Mouse (Mus musculus) limb, embryonic 12.5 days (tissue): ENCODE data around the gene Shroom1. TPM values are rescaled to one million over a fixed set of nuclear protein-coding genes. Genes with fewer than 3 reads are reported as not detected.
A peak's percentile ranks its signal among the peaks of the same experiment; 100 is the strongest.
"Not testable (repeated sequence)": the region's sequence is repeated elsewhere in the genome, so short reads cannot be mapped to it uniquely, and the experiment has no call there.

ENCODE experiments used
- ATAC-seq: fragments of 200-750 bp; cut with Nextera tagmentation; 2 replicates; pipeline ENCODE4 v1.8.0; 2017; ENCODE audit warnings: low read depth, moderate TSS enrichment; ENCODE audit not compliant: insufficient number of reproducible peaks, insufficient read depth, low FRiP score, low TSS enrichment
- H3K27ac ChIP-seq: fragments of 300-500 bp; sonication (generic); 2 replicates; pipeline ENCODE4 v1.5.1; 2016; ENCODE audit warnings: mild to moderate bottlenecking, moderate library complexity
- H3K27me3 ChIP-seq: fragments of 300-500 bp; sonication (generic); 2 replicates; pipeline ENCODE4 v1.6.1; 2016; ENCODE audit warnings: mild to moderate bottlenecking, moderate library complexity
- H3K36me3 ChIP-seq: fragments of 300-500 bp; sonication (generic); 2 replicates; pipeline ENCODE4 v1.6.1; 2016; ENCODE audit warnings: mild to moderate bottlenecking, moderate library complexity
- H3K4me1 ChIP-seq: fragments of 300-500 bp; sonication (generic); replicated peaks from 2 replicates; pipeline ENCODE4 v1.6.1; 2016
- H3K4me2 ChIP-seq: fragments of 300-500 bp; sonication (generic); 2 replicates; pipeline ENCODE4 v1.6.1; 2016; ENCODE audit warnings: mild to moderate bottlenecking, moderate library complexity
- H3K4me3 ChIP-seq: fragments of 300-500 bp; sonication (generic); replicated peaks from 2 replicates; pipeline ENCODE4 v1.5.1; 2016; ENCODE audit warnings: mild to moderate bottlenecking
- H3K9ac ChIP-seq: fragments of 300-500 bp; sonication (generic); replicated peaks from 2 replicates; pipeline ENCODE4 v1.6.1; 2016; ENCODE audit warnings: mild to moderate bottlenecking, moderate library complexity
- H3K9me3 ChIP-seq: fragments of 300-500 bp; sonication (generic); 2 replicates; pipeline ENCODE4 v1.6.1; 2016; ENCODE audit warnings: mild to moderate bottlenecking, moderate library complexity
- WGBS: fragments of 180-500 bp; shearing (Covaris S2); methylation state at CpG from one replicate; pipeline ENCODE4 v1.1.7; 2016; 5-methylcytosine and 5-hydroxymethylcytosine counted together
- polyA plus RNA-seq: library from polyadenylated mRNA; unstranded; fragments of >200 nt; fragmentation: Nextera tagmentation; extraction: Ambion mirVana; gene quantifications from 2 replicates; pipeline ENCODE4 v1.2.1, GENCODE M21; 2016

Gene Shroom1
- 6.3 and 6.8 TPM in 2 replicates for polyA plus RNA-seq

DNA sequence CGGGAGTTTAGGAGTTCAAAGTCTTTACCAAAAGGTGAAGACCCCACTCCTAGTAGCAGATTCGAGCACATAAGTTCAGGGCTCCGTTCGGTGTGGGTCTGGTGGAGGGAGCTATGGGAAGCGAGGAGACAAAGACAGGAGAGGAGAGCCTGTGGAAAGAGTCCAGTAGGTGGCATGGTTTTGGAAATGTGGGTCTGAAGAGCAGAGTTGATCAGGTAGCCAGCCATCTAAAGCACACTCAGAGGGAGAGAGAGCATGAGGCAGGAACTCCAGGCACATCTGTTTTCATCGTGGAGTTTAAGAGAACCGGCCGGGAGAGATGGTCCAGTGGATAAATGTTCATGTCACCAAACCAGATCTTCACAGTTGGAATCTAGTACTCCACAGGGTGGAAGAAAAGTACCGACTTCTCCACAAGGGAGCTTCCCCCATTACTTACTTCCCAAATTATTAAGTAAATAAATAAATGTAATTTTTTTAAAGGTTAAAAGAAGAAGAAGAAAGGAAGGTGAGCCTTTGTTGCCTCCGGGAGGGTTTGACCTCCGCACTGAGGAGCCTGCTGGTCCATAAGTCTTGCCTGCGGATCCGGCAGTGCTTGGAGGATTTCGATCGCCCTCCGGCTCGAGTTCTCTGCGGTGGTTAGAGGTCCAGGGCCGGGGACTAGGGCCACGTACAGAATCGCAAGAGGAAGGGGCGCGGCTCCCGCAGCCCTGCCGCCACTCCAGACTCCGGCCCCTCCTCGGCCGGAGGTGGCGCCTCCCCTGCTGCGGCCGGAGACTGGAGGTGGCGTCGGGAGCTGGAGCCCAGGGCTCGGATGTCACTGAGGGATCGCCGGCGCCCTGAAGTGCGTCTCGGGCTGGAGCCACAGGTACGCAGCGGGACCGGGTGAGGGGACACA lies at the start of gene Shroom1, which contains the start of gene Gm10447:
TSS of gene Shroom1 (plus strand) at position 732 of the 898 bp plus-strand sequence.
TSS of gene Gm10447 (minus strand) at position 637 of the 898 bp plus-strand sequence.
- H3K9me3 ChIP-seq = no peaks in the 10 kb centered on the region
- H3K4me2 ChIP-seq = peak within 1 kb of the TSS; percentile 87
- peaks cover 26% of the 10 kb centered on the region for H3K27me3 ChIP-seq
- H3K4me1 ChIP-seq = no peaks in the 10 kb centered on the region
- H3K27ac ChIP-seq = peak within 1 kb of the TSS; percentile 45
- no peaks in the 10 kb centered on the region for H3K36me3 ChIP-seq
- H3K9ac ChIP-seq = peak within 1 kb of the TSS; percentile 71
- WGBS = 2% methylated on average over 42 of the region's 42 CpGs
- H3K4me3 ChIP-seq = peak within 1 kb of the TSS; percentile 56
- ATAC-seq = peak; percentile 86

DNA sequence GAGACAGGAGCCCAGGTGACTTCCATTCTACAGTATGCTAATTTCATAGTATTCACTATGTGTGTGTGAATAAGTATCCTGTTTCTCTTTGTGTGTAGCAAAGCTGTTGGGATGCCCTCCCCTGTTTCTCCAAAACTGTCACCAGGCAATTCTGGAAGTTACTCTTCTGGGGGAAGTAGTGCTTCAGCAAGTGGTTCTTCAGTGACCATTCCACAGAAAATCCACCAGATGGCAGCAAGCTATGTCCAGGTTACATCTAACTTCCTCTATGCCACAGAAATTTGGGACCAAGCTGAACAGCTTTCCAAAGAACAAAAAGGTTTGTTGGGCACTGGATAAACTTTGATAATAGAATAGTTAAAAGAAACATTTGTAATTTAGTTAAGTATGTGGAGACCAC lies 45.3 kb upstream of the Shroom1 start:
- Histone ChIP-seq H3K36me3 (peaks cover 94% of the 10 kb centered on the region), H3K27me3 (no peaks in the 10 kb centered on the region), H3K4me1 (no peaks in the 10 kb centered on the region), H3K27ac (no peak overlapping the region), H3K4me2 (no peak overlapping the region), H3K9ac (no peak overlapping the region), H3K4me3 (no peak overlapping the region), H3K9me3 (no peaks in the 10 kb centered on the region)
- ATAC-seq = no peak

DNA sequence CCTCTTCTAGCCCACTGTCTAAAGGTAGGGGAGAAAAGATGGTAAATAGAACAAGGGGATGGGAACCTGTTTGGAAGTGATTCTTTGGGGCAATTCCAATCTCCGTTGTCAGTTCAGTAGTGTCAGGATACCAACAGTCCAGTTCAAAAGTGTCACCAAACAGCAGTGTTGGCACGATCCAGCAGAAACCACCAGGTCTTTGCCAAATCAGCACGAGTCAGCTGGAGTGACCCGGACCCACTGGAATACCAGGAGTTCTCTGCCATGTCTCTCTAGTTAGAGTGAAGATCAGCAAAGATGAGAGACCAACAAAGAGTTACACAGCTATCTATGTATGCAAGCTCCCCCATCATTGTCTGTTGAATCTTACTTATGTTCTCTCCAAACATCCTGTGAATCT lies 43.1 kb upstream of the Shroom1 start:
- no peaks in the 10 kb centered on the region for H3K4me1 ChIP-seq
- no peak overlapping the region for H3K27ac ChIP-seq
- H3K4me3 ChIP-seq = no peak overlapping the region
- H3K9me3 ChIP-seq = no peaks in the 10 kb centered on the region
- no peaks in the 10 kb centered on the region for H3K27me3 ChIP-seq
- no peak for ATAC-seq
- WGBS = 96% methylated on average over 4 of the region's 4 CpGs
- H3K9ac ChIP-seq = no peak overlapping the region
- H3K4me2 ChIP-seq = no peak overlapping the region
- H3K36me3 ChIP-seq = peaks cover 93% of the 10 kb centered on the region

DNA sequence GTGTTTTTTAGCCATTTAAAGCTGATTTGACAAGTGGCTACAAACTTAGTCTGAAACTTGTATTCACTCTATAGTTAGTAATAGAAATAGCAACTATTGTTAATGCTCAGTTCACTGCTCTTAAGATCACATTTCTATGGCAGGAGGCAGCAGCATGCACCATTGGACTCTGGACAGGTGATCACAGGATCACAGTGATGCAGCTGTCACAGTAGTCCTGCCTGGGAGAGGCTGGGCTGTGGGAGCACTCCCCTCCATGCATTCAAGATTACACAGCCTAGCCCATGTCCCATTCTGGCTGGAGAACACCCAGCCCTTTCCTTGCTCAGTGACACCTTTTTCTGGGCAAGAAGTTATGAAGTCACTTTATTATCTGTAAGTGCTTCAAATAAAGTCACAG lies 39.0 kb upstream of the Shroom1 start:
- Histone ChIP-seq H3K9me3 (no peaks in the 10 kb centered on the region), H3K4me1 (no peaks in the 10 kb centered on the region), H3K4me2 (no peak overlapping the region), H3K9ac (no peak overlapping the region), H3K27ac (no peak overlapping the region), H3K36me3 (peaks cover 77% of the 10 kb centered on the region), H3K4me3 (no peak overlapping the region), H3K27me3 (no peaks in the 10 kb centered on the region)
- no peak for ATAC-seq

DNA sequence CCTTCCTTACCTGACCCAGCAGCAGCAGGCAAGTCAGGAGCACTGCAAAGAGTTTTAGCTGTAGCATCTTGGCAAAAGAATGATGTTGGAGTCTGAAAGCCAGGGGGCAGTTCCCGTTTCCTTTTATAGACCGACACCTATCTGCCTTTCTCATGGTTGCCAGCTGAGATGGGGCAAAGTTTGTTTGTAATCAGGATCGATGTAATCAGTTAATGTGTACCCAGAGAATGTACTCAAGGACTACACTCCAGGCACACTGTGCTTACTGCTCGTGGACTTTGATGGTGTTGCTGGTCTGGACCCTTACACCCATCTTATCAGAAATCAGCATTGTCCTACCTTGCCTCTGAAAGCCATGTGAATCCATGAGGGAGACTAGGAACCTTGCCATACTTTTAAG lies 34.0 kb upstream of the Shroom1 start, which contains the start of gene Leap2:
TSS of gene Leap2 (minus strand) at position 135 of the 400 bp plus-strand sequence.
- H3K36me3 ChIP-seq = peaks cover 38% of the 10 kb centered on the region
- no peaks in the 10 kb centered on the region for H3K9me3 ChIP-seq
- no peaks in the 10 kb centered on the region for H3K27me3 ChIP-seq
- no peak within 1 kb of the TSS for H3K9ac ChIP-seq
- ATAC-seq = no peak
- no peak within 1 kb of the TSS for H3K4me3 ChIP-seq
- WGBS = 86% methylated on average over 4 of the region's 4 CpGs
- no peak within 1 kb of the TSS for H3K4me2 ChIP-seq
- H3K4me1 ChIP-seq = no peaks in the 10 kb centered on the region
- H3K27ac ChIP-seq = no peak within 1 kb of the TSS

DNA sequence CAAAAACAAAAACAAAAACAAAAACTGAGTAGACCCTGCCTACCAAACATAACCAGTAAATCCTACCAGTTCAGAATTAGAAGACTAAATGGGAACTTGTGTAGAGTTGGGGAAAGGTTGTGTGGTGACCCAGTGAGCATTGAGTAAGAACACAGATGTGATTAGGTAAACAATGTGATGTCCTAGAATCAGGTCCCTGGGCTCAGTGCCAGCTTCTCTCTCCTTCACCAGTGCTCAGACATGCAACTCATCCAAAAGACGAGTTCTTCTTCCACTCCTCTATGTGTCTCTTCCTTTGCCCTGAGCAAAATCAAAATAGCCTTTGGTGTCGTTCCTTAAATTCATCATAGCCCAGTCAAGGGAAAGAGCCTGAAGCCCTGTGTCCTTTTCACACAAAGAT lies 32.2 kb upstream of the Shroom1 start:
- ATAC-seq = no peak
- no peak overlapping the region for H3K4me2 ChIP-seq
- no peak overlapping the region for H3K4me3 ChIP-seq
- H3K27ac ChIP-seq = no peak overlapping the region
- no peaks in the 10 kb centered on the region for H3K9me3 ChIP-seq
- WGBS = 79% methylated on average over 2 of the region's 2 CpGs
- no peaks in the 10 kb centered on the region for H3K27me3 ChIP-seq
- H3K9ac ChIP-seq = no peak overlapping the region
- H3K4me1 ChIP-seq = peaks cover 5% of the 10 kb centered on the region
- peaks cover 34% of the 10 kb centered on the region for H3K36me3 ChIP-seq

DNA sequence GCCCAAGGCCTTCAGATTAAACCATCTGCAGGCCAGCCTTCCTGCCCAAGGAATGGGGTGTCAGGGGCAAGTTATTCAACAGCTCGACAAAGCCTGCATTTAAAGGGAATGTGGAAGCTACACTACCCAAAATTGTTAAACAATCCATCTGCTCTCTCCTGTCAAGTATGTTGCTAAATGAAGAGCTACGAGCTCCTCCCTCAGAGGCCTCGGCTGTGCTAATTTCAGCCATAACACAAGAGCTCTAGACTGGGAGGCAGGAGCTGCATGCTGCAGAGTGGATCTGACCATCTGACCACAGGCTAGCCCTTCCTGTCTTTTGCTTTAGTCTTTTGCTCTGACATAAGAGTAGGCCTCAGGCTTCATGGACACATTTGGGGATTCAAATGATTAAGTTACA lies 31.8 kb upstream of the Shroom1 start:
- WGBS = 61% methylated on average over 3 of the region's 3 CpGs
- Histone ChIP-seq H3K9me3 (no peaks in the 10 kb centered on the region), H3K27ac (no peak overlapping the region), H3K4me1 (peaks cover 8% of the 10 kb centered on the region), H3K36me3 (peaks cover 29% of the 10 kb centered on the region), H3K27me3 (no peaks in the 10 kb centered on the region), H3K4me2 (no peak overlapping the region), H3K4me3 (no peak overlapping the region), H3K9ac (no peak overlapping the region)
- ATAC-seq = no peak

DNA sequence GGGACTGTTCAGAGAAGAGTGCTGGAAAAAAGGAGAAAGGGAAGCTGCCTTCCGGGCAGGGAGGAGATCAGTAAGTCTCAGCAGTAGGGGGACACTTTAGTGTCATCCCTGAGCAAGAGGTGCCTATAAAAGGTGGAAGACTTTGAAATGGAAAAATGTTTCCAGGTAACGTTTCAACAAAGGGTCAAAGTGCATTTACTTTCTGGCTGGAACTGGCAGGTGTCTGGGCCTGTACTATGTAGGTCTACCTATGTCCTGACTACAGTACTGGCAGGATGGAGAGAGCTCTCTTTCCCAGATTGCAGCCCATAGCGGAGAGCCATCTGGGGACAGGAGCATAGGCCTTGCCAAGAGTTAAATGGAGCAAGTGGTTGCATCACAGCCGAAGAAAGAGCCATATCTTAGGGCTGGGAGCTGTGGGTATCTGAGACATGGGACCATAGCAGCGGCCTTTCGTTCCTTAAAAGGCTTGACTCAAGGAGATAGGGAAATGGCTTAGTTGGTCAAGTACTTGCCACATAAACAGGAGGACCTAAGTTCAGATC lies 31.2 kb upstream of the Shroom1 start:
- Histone ChIP-seq H3K27me3 (no peaks in the 10 kb centered on the region), H3K4me1 (peaks cover 8% of the 10 kb centered on the region), H3K27ac (no peak overlapping the region), H3K9me3 (no peaks in the 10 kb centered on the region), H3K4me2 (no peak overlapping the region), H3K36me3 (peaks cover 25% of the 10 kb centered on the region), H3K4me3 (no peak overlapping the region), H3K9ac (no peak overlapping the region)
- no peak for ATAC-seq
- 88% methylated on average over 6 of the region's 6 CpGs for WGBS

DNA sequence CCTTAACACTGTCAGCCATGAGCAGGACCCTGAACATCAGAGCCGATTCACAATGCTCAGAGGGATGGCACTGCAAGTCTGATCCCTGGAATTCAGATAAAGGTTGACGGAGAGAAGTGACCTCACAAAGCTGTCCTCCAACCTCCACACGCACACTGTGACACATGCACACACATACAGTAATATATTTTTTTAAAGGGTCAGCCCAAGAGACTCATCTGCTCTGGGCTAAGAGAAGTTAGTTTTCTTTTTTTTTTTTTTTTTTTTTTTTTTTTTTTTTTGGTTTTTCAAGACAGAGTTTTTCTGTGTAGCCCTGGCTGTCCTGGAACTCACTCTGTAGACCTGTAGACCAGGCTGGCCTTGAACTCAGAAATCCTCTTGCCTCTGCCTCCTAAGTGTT lies 30.1 kb upstream of the Shroom1 start:
- H3K4me2 ChIP-seq, H3K4me3 ChIP-seq, H3K27ac ChIP-seq, ATAC-seq, H3K9me3 ChIP-seq, H3K9ac ChIP-seq, H3K27me3 ChIP-seq: not testable (repeated sequence)
- peaks cover 18% of the 10 kb centered on the region for H3K36me3 ChIP-seq
- WGBS = 91% methylated on average over 3 of the region's 3 CpGs
- H3K4me1 ChIP-seq = peaks cover 12% of the 10 kb centered on the region

DNA sequence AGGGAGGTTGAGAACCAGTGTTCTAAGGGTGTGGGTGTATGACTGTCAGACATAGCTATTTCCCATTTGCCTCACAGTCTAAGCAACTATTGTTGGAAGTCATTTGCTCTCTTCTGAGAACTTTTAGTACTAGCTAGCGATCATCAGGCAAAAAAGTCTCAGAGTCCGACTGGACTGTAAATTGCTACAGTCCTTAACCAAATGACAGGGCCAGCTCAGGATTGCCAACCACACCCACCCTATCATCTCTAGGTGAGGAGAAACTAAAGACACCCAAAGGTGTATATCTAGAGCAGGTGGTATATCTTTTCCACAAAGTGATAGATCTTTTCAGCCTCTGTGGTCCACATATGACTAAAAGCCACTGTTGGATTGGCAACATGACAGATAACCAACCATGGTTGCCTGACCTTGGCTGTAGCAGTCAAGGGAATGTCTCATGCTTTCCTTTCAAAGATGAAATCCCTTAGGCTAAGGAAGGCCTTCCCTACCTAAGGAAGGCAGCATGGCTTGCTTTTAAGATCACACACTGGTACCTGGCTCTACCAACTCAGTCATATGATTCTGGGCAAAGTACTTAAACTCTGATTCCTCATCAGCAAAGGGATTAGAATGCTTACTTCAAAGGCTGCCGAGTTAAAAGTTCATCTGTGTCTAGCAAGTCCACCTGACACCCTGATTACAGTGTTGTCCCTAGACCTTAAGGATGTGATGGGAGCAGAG lies 28.9 kb upstream of the Shroom1 start:
- Histone ChIP-seq H3K36me3 (peaks cover 17% of the 10 kb centered on the region), H3K27ac (no peak overlapping the region), H3K4me1 (peaks cover 12% of the 10 kb centered on the region), H3K4me2 (no peak overlapping the region), H3K9me3 (no peaks in the 10 kb centered on the region), H3K27me3 (no peaks in the 10 kb centered on the region), H3K4me3 (no peak overlapping the region), H3K9ac (no peak overlapping the region)
- WGBS = 89% methylated on average over 3 of the region's 3 CpGs
- no peak for ATAC-seq

DNA sequence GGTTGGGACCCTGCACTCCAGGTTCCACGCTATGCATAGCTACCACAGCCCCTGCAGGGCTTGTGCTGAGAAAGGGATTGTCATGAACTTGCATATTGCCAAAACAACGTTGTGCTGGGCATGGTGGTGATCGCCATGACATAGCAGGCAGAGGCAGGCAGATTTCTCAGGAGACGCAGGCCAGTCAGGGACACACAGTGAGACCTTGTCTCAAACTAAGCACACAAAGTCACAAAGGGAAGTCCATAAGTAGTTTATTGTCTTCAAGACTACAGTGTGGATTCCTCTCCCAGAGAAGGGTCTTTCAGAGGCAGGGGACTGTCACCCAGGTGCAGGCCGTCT lies 28.3 kb upstream of the Shroom1 start:
- Histone ChIP-seq H3K9ac (no peak overlapping the region), H3K36me3 (peaks cover 17% of the 10 kb centered on the region), H3K4me1 (peaks cover 12% of the 10 kb centered on the region), H3K4me2 (no peak overlapping the region), H3K9me3 (no peaks in the 10 kb centered on the region), H3K27ac (no peak overlapping the region), H3K27me3 (no peaks in the 10 kb centered on the region), H3K4me3 (no peak overlapping the region)
- ATAC-seq = no peak
- 91% methylated on average over 5 of the region's 5 CpGs for WGBS
